Mouse (Mus musculus): ENCODE data around the gene Cdsn. TPM values are rescaled to one million over a fixed set of nuclear protein-coding genes. Genes with fewer than 3 reads are reported as not detected.

Gene Cdsn
- total and polyA plus RNA-seq, 3 experiments = 0.08 to 0.79 TPM; not detected in 1

- Histone ChIP-seq H3K27me3 (ENCODE audit: control insufficient read depth in 1 of 2, insufficient read depth in 2 of 2, low read length in 2 of 2) (no peaks in the 10 kb centered on the region), H3K36me3 (ENCODE audit: control insufficient read depth in 1 of 2, insufficient read depth in 2 of 2, low read length in 2 of 2) (no peaks in the 10 kb centered on the region), H3K4me3 (ENCODE audit: control insufficient read depth in 1 of 2, insufficient read depth in 1 of 2, low read depth in 2 of 2, low read length in 2 of 2) (no peak overlapping the region), H3K9ac (ENCODE audit: control insufficient read depth, low read depth, low read length, poor library complexity, severe bottlenecking) (no peak overlapping the region), H3K79me2 (ENCODE audit: control insufficient read depth, insufficient read depth, low read length, poor library complexity) (no peaks in the 10 kb centered on the region), H3K27ac (ENCODE audit: control insufficient read depth, low read depth, low read length) (no peak overlapping the region), H3K4me1 (ENCODE audit: control insufficient read depth in 1 of 2, insufficient read depth in 2 of 2, low read length in 2 of 2) (peaks cover 0 to 6% of the 10 kb centered on the region in 2 experiments; a peak in 1 of 4 replicates), H3K9me3 (replicated peaks; ENCODE audit: insufficient read depth, low read length) (no peaks in the 10 kb centered on the region)
- DNase-seq (ENCODE audit: low read depth, low spot score) = no peak
- no peak for TF ChIP-seq MYB (IDR thresholded peaks at IDR 0.05; ENCODE audit: low read depth, low read length)
- no peak for TF ChIP-seq MAZ (IDR thresholded peaks at IDR 0.05; ENCODE audit: low read depth, low read length)
- no peak for TF ChIP-seq EP300 (IDR thresholded peaks at IDR 0.05; ENCODE audit: low read depth in 1 of 2, low read length in 2 of 2)
- TF ChIP-seq USF1 (IDR thresholded peaks at IDR 0.05; ENCODE audit: low read depth, low read length) = no peak
- TF ChIP-seq SMC3 (IDR thresholded peaks at IDR 0.05; ENCODE audit: low read depth, low read length) = no peak
- no peak for TF ChIP-seq CHD1 (IDR thresholded peaks at IDR 0.05; ENCODE audit: low read depth, low read length)
- TF ChIP-seq SIN3A (IDR thresholded peaks at IDR 0.05; ENCODE audit: low read length) = no peak
- no peak for TF ChIP-seq ELF1 (IDR thresholded peaks at IDR 0.05; ENCODE audit: low read depth, low read length)
- TF ChIP-seq RCOR1 (IDR thresholded peaks at IDR 0.05; ENCODE audit: low read depth, low read length) = no peak
- no peak for TF ChIP-seq TCF12 (IDR thresholded peaks at IDR 0.05; ENCODE audit: low read depth, low read length)
- TF ChIP-seq UBTF (IDR thresholded peaks at IDR 0.05; ENCODE audit: borderline replicate concordance, insufficient read depth, low read depth, low read length) = no peak
- no peak for TF ChIP-seq RAD21 (IDR thresholded peaks at IDR 0.05; ENCODE audit: low read depth, low read length)
- no peak for TF ChIP-seq ZNF384 (IDR thresholded peaks at IDR 0.05; ENCODE audit: low read depth, low read length)
- TF ChIP-seq POLR2A (IDR thresholded peaks at IDR 0.05; ENCODE audit: control insufficient read depth in 1 of 2, insufficient read depth in 1 of 2, low read depth in 1 of 2, low read length in 2 of 2, poor library complexity in 1 of 2) = no peak
- no peak for TF ChIP-seq USF2 (IDR thresholded peaks at IDR 0.05; ENCODE audit: borderline replicate concordance in 1 of 2, insufficient read depth in 1 of 2, low read depth in 1 of 2, low read length in 2 of 2)
- no peak for TF ChIP-seq MEF2A (IDR thresholded peaks at IDR 0.05; ENCODE audit: extremely low read depth, insufficient replicate concordance, low read depth, low read length, poor library complexity, severe bottlenecking)
- TF ChIP-seq HCFC1 (IDR thresholded peaks at IDR 0.05; ENCODE audit: low read depth, low read length) = no peak
- TF ChIP-seq ZMIZ1 (IDR thresholded peaks at IDR 0.05; ENCODE audit: low read depth, low read length) = no peak
Observed at GRCm38 (mm10) chr17:35554761-35555397, 3.0 kb downstream of the Cdsn start.

DNA sequence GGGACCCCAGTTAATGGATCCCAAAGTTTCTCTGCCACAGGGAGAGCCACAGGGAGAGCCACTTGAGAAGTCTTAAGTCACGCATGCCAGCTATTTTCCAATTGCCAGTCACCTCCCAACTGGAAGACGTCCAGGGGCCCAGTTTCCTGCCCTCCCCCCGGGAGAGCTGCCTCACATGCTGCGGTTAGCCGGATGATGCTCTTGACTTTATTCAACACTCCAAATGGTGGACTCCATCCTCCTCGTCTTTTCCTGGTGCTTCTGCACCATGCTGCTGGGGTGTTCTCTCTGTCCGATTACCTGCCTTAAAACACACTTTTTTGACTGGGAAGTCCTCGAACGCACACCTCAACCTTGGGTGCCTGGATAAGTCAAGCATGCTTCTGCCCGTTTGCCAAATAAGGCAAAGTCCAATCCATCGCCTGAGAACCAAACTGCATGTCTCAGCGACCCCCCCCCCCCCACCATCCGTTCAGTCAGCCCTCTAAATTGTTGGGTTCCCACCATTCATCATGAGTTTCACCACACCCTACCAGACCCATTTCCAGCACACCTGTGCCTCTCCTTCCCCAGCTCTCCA lies 4.3 kb downstream of the Cdsn start:
- H3K9ac ChIP-seq (ENCODE audit: control insufficient read depth, low read depth, low read length, poor library complexity, severe bottlenecking) = no peak overlapping the region
- no peaks in the 10 kb centered on the region; a peak in 1 of 4 replicates for H3K27me3 ChIP-seq (ENCODE audit: control insufficient read depth in 1 of 2, insufficient read depth in 2 of 2, low read length in 2 of 2)
- no peaks in the 10 kb centered on the region for H3K36me3 ChIP-seq (ENCODE audit: control insufficient read depth in 1 of 2, insufficient read depth in 2 of 2, low read length in 2 of 2)
- H3K4me1 ChIP-seq (ENCODE audit: control insufficient read depth in 1 of 2, insufficient read depth in 2 of 2, low read length in 2 of 2) = peaks cover 0 to 6% of the 10 kb centered on the region in 2 experiments; a peak in 1 of 4 replicates
- no peak overlapping the region for H3K27ac ChIP-seq (ENCODE audit: control insufficient read depth, low read depth, low read length)
- no peaks in the 10 kb centered on the region for H3K9me3 ChIP-seq (replicated peaks; ENCODE audit: insufficient read depth, low read length)
- no peak for DNase-seq (ENCODE audit: low read depth, low spot score)
- H3K4me3 ChIP-seq (ENCODE audit: control insufficient read depth in 1 of 2, insufficient read depth in 1 of 2, low read depth in 2 of 2, low read length in 2 of 2) = no peak overlapping the region
- TF ChIP-seq POLR2AphosphoS5 (IDR thresholded peaks at IDR 0.05; ENCODE audit: borderline replicate concordance, low read depth, low read length) (no peak), CHD1 (IDR thresholded peaks at IDR 0.05; ENCODE audit: low read depth, low read length) (no peak), MYB (IDR thresholded peaks at IDR 0.05; ENCODE audit: low read depth, low read length) (no peak), JUND (IDR thresholded peaks at IDR 0.05; ENCODE audit: low read depth, low read length) (no peak), MAFK (IDR thresholded peaks at IDR 0.05; ENCODE audit: borderline replicate concordance, low read depth, low read length) (no peak), MYC (IDR thresholded peaks at IDR 0.05; ENCODE audit: low read depth, low read length) (no peak), ZNF384 (IDR thresholded peaks at IDR 0.05; ENCODE audit: low read depth, low read length) (no peak), POLR2A (IDR thresholded peaks at IDR 0.05; ENCODE audit: control insufficient read depth in 1 of 2, insufficient read depth in 1 of 2, low read depth in 1 of 2, low read length in 2 of 2, poor library complexity in 1 of 2) (no peak), CHD2 (IDR thresholded peaks at IDR 0.05; ENCODE audit: low read length) (no peak), ZMIZ1 (IDR thresholded peaks at IDR 0.05; ENCODE audit: low read depth, low read length) (no peak), BHLHE40 (IDR thresholded peaks at IDR 0.05; ENCODE audit: borderline replicate concordance, low read depth, low read length) (no peak), ETS1 (IDR thresholded peaks at IDR 0.05; ENCODE audit: low read depth, low read length) (no peak), RCOR1 (IDR thresholded peaks at IDR 0.05; ENCODE audit: low read depth, low read length) (no peak), TCF12 (IDR thresholded peaks at IDR 0.05; ENCODE audit: low read depth, low read length) (no peak), MAZ (IDR thresholded peaks at IDR 0.05; ENCODE audit: low read depth, low read length) (no peak), SMC3 (IDR thresholded peaks at IDR 0.05; ENCODE audit: low read depth, low read length) (no peak)
- no peaks in the 10 kb centered on the region for H3K79me2 ChIP-seq (ENCODE audit: control insufficient read depth, insufficient read depth, low read length, poor library complexity)

All from MEL (cell line).